Mouse (Mus musculus): ENCODE measurements around the gene Pde4b. TPM values are rescaled to one million over a fixed set of nuclear protein-coding genes. Genes with fewer than 3 reads are reported as not detected.

Pde4b gene
- polyA plus RNA-seq, 1 experiment from 2014 or later: 25.7 TPM

DNA sequence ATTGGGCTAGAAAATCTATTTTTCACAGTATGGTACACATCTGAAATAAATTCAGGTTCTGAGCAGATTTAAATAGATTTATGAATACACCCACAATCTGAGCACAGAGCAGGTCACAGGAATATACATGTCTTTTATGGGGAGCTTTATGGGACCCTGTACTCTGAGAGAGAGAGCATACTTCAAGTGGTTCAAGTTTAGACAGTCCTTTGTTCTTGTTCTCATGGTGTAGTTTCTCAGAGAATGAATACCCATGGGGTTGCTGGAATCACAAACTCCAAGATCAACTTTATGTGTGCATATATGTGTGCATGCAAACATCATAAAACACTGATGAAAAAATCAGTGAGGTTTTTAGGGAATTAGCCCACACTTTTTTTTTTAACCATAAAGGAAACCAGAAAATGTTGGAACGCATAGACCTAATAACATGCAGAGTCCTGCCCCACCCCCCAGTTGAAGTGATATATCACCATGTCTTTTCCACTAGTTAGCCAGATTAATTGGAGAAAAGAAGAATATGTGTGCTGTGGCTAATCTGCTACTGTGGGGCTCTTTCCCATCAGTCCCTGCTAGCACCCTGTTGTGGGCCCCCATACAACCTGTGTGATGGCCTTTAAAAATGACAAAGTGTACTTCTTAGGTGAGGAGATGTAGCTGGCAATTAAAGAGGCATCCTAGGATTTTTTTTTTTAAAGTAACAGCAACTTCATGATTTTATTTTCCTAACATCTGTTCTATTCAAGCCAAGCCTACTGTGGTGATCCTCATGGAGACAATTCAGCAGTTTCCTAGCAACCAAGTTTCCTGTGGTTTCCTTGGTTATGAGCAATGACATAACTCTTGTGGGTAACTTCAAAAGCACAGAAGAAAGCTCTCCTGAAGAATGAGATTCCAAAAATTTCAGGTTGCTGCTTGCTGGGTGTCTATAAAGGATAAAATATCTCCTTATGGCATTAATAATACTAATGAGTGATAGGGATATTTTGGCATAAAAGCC is 264.4 kb downstream of the Pde4b start:
- H3K9ac ChIP-seq: no peak overlapping the region
- ATAC-seq (ENCODE audit: insufficient read depth) (no peak), DNase-seq (no peak)
- no peak overlapping the region for H3K4me3 ChIP-seq (ENCODE audit: low read depth, low read length)
- H3K4me1 ChIP-seq (ENCODE audit: insufficient read depth): no peaks in the 10 kb centered on the region
- no peaks in the 10 kb centered on the region for H3K36me3 ChIP-seq (ENCODE audit: insufficient read depth)
- no peak for TF ChIP-seq CTCF (IDR thresholded peaks at IDR 0.05; ENCODE audit: low read depth)
- no peak overlapping the region for H3K4me2 ChIP-seq
- WGBS: 87% methylated on average over 1 of the region's 1 CpGs
- H3K27ac ChIP-seq (ENCODE audit: low read depth): no peak overlapping the region
- no peaks in the 10 kb centered on the region for H3K9me3 ChIP-seq (ENCODE audit: low read depth, low read length)
- H3K27me3 ChIP-seq (ENCODE audit: insufficient read depth, low read length): no peaks in the 10 kb centered on the region

DNA sequence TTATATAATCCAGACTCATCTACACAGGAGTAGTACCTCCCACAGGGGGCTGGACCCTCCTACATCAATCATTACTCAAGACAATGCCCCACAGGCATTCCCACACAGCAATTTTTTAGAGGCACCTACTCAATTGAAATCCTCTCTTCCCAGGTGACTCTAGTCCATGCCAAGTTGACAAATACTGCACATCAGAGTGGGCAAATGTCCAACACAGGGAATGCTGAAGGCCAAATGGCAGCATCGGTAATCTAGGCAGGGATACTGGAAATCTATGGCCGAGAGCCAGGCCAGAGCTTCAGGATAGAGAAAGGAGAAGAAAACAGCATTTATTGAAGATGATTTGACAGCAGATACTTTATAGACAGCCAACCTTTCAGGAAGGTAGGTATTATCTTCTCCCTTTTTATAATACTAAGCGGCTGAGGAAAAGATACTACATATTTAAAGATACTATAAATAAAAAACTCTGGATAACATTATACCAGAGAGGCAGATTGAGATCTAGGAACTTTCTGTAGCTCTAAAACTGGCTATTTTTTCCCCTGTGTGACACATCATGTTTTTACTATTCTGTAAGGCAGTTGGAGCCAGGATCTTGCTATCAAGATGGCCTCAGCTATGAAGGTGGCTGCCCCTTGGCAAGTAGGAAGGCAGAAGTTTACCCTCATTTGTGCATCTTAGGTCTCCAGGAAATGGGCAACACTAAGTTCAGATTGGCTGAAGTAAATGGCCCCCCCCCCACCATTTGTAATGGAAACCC is 266.5 kb downstream of the Pde4b start:
- no peaks in the 10 kb centered on the region for H3K36me3 ChIP-seq (ENCODE audit: insufficient read depth)
- H3K9ac ChIP-seq: no peak overlapping the region
- 85% methylated on average over 3 of the region's 3 CpGs for WGBS
- no peak overlapping the region for H3K4me2 ChIP-seq
- no peak overlapping the region for H3K4me3 ChIP-seq (ENCODE audit: low read depth, low read length)
- DNase-seq: no peak
- H3K27ac ChIP-seq (ENCODE audit: low read depth): no peak overlapping the region
- TF ChIP-seq CTCF (IDR thresholded peaks at IDR 0.05; ENCODE audit: low read depth): no peak
- H3K27me3 ChIP-seq (ENCODE audit: insufficient read depth, low read length): no peaks in the 10 kb centered on the region
- no peak for ATAC-seq (ENCODE audit: insufficient read depth)
- no peaks in the 10 kb centered on the region for H3K9me3 ChIP-seq (ENCODE audit: low read depth, low read length)
- H3K4me1 ChIP-seq (ENCODE audit: insufficient read depth): no peaks in the 10 kb centered on the region

DNA sequence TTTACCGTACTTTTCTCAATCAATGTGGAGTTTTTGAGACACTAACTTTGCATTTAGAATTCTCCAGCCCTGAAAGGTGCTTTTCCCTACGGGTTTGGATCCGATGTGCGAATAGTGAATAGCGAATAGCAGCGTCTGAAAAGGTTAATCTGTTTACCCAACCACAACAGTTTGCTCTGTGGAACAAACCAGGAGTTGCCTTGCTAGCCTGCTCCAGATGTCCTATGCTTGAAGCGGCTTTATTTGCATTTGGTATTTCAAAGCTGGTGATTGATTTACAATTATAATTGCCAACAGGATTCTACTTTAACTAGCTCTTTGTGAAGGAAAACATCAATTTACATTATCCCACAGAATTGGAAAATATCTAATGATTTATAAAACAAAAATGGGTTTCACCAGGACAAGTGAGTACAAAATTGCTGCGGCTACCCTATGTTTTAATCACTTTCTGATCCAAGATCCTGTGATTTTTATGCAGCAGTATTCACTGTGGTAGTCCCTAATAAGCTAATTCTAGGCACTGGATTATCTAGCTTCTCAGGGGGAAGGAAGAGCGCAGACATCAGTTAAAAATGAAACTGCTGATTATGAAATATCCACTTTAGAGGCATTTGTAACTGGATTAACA is 280.9 kb downstream of the Pde4b start:
- 41% methylated on average over 9 of the region's 9 CpGs for WGBS
- Histone ChIP-seq H3K4me3 (ENCODE audit: low read depth, low read length) (no peak overlapping the region), H3K9ac (no peak overlapping the region), H3K36me3 (ENCODE audit: insufficient read depth) (no peaks in the 10 kb centered on the region), H3K27me3 (ENCODE audit: insufficient read depth, low read length) (no peaks in the 10 kb centered on the region), H3K4me1 (ENCODE audit: insufficient read depth) (no peaks in the 10 kb centered on the region), H3K9me3 (ENCODE audit: low read depth, low read length) (no peaks in the 10 kb centered on the region), H3K27ac (ENCODE audit: low read depth) (no peak overlapping the region), H3K4me2 (no peak overlapping the region)
- ATAC-seq (ENCODE audit: insufficient read depth) (no peak), DNase-seq (no peak)
- TF ChIP-seq CTCF (IDR thresholded peaks at IDR 0.05; ENCODE audit: low read depth): no peak

DNA sequence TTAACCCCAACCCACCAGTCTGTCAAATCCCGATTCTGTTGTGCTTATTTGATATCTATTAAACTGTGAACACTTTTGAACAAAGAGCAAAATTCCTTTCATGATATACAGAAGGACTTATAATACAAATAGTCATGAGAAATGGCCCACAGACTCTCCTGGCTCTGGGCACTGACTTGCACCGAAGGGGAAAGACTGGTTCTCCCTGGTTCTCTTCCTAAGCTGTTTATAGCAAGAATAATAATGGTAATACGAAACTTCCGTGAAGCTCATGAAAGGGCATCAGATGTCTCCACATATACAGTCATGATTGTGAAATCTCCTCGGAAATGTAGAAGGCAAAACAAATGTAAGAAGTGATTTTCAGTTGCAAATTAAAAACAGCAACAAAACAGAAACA is 287.3 kb downstream of the Pde4b start:
- no peaks in the 10 kb centered on the region for H3K9me3 ChIP-seq (ENCODE audit: low read depth, low read length)
- H3K27ac ChIP-seq (ENCODE audit: low read depth): no peak overlapping the region
- ATAC-seq (ENCODE audit: insufficient read depth): no peak
- DNase-seq: no peak
- H3K4me2 ChIP-seq: no peak overlapping the region
- no peaks in the 10 kb centered on the region for H3K4me1 ChIP-seq (ENCODE audit: insufficient read depth)
- H3K4me3 ChIP-seq (ENCODE audit: low read depth, low read length): no peak overlapping the region
- H3K36me3 ChIP-seq (ENCODE audit: insufficient read depth): no peaks in the 10 kb centered on the region
- no peak for TF ChIP-seq CTCF (IDR thresholded peaks at IDR 0.05; ENCODE audit: low read depth)
- H3K9ac ChIP-seq: no peak overlapping the region
- no peaks in the 10 kb centered on the region for H3K27me3 ChIP-seq (ENCODE audit: insufficient read depth, low read length)
- 45% methylated on average over 5 of the region's 5 CpGs for WGBS

DNA sequence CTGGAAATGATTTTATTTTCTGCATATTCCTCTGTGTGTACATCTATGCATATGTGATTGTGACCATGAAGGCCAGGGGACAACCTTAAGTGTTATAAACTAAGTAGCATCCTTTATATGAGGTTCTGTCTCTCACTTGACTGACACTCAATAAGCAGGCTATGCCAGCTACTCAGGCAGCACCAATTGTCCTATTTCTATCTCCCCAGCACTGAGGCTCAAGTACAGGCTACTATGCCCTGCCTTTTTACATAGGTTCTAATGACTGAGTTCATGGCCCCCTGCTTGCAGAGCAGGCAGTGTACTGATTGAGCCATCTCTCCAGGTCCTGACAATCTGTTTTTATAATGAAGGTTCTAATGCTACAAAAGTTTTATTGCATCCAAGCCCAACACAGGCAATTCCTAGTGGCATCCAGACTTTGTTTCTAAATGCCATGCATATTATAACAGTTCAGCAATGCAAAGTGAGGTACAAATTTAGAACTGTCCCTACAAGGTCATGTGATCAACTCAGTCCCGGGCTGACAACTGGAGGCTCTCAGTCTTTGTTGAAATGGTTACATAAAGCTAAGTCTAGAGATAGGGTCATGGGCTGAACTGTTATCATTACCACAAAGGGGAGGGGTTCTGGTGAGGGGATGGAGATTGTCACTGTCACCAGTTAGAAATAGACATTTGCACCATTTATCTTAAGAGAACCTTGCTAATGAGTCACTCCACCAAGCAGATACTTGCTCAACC is 295.6 kb downstream of the Pde4b start:
- no peak overlapping the region for H3K4me2 ChIP-seq
- DNase-seq: no peak
- ATAC-seq (ENCODE audit: insufficient read depth): no peak
- no peaks in the 10 kb centered on the region for H3K27me3 ChIP-seq (ENCODE audit: insufficient read depth, low read length)
- H3K27ac ChIP-seq (ENCODE audit: low read depth): no peak overlapping the region
- H3K9me3 ChIP-seq (ENCODE audit: low read depth, low read length): no peaks in the 10 kb centered on the region
- 36% methylated on average over 1 of the region's 1 CpGs for WGBS
- no peaks in the 10 kb centered on the region for H3K4me1 ChIP-seq (ENCODE audit: insufficient read depth)
- no peak overlapping the region for H3K9ac ChIP-seq
- no peak for TF ChIP-seq CTCF (IDR thresholded peaks at IDR 0.05; ENCODE audit: low read depth)
- H3K4me3 ChIP-seq (ENCODE audit: low read depth, low read length): no peak overlapping the region
- no peaks in the 10 kb centered on the region for H3K36me3 ChIP-seq (ENCODE audit: insufficient read depth)

DNA sequence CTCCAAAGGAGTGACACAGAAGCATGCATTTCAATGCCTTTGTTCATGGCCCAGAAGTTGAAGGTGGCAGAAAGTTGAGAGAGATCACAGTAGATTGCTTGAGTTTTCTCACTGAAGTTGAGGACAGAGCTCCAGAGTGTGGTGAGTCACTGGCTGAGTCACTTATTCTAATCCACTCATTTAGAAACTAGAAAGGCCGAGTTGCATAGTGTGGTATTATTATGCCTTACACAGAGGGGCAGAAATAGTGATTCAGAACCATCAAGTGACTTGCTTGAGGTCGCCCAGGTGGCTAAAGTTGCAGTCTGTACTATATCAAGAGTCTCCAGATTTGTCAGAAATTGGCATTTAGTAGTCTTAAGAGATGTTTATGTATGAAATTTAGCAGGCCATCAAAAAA is 306.3 kb downstream of the Pde4b start:
- no peaks in the 10 kb centered on the region for H3K36me3 ChIP-seq (ENCODE audit: insufficient read depth)
- H3K9ac ChIP-seq: no peak overlapping the region
- H3K27ac ChIP-seq (ENCODE audit: low read depth): no peak overlapping the region
- DNase-seq: no peak
- ATAC-seq (ENCODE audit: insufficient read depth): no peak
- peaks cover 3% of the 10 kb centered on the region; the same call in 1 of the 2 replicates for H3K9me3 ChIP-seq (ENCODE audit: low read depth, low read length)
- H3K4me3 ChIP-seq (ENCODE audit: low read depth, low read length): no peak overlapping the region
- no peak overlapping the region for H3K4me2 ChIP-seq
- WGBS: 62% methylated on average over 2 of the region's 2 CpGs
- H3K27me3 ChIP-seq (ENCODE audit: insufficient read depth, low read length): no peaks in the 10 kb centered on the region
- TF ChIP-seq CTCF (IDR thresholded peaks at IDR 0.05; ENCODE audit: low read depth): no peak
- H3K4me1 ChIP-seq (ENCODE audit: insufficient read depth): no peaks in the 10 kb centered on the region

Measured in lung, embryonic 14.5 days (tissue).